Mouse (Mus musculus) monocyte, adult 5-6 weeks (primary cell): ENCODE data around the gene Camkmt. TPM values are rescaled to one million over a fixed set of nuclear protein-coding genes. Genes with fewer than 3 reads are reported as not detected.

Experiments
- ATAC-seq: fragments of 153-309, 156-312 bp; replicated peaks from 2 replicates; pipeline ENCODE4 v1.8.0; 2017; ENCODE audit warnings: mild to moderate bottlenecking; ENCODE audit not compliant: low TSS enrichment, insufficient number of reproducible peaks, severe bottlenecking, poor library complexity, low FRiP score
- total RNA-seq: library from RNA; stranded (forward); fragments of 200-1000, 200-491, 200-594 nt; gene quantifications from 3 replicates; pipeline ENCODE4 v1.2.3, GENCODE M21; 2017

Camkmt gene
- total RNA-seq: 1.9 to 7.5 TPM in 2 of 3 replicates, not detected in the other

- ATAC-seq: peak; percentile 99
These were observed at the start of gene Camkmt, which contains the start of gene Prepl for GRCm38 (mm10) chr17:85090120-85091099. TSS of gene Camkmt (plus strand) at chr17:85090552. TSS of gene Prepl (minus strand) at chr17:85090241.

GRCm38 (mm10) chr17:85040913-85041312 lies 49.4 kb upstream of the Camkmt start:
- ATAC-seq: no peak

- no peak for ATAC-seq
These were observed 47.9 kb upstream of the Camkmt start for GRCm38 (mm10) chr17:85042419-85042818.

- ATAC-seq: no peak
These were observed 46.9 kb upstream of the Camkmt start for GRCm38 (mm10) chr17:85043404-85043816.

- no peak for ATAC-seq
These were observed 45.9 kb upstream of the Camkmt start for GRCm38 (mm10) chr17:85044466-85044865.

- ATAC-seq: no peak
These were observed 45.2 kb upstream of the Camkmt start for GRCm38 (mm10) chr17:85045160-85045559.

GRCm38 (mm10) chr17:85048379-85048778 lies 42.0 kb upstream of the Camkmt start:
- ATAC-seq: no peak

GRCm38 (mm10) chr17:85058276-85058675 lies 32.1 kb upstream of the Camkmt start:
- ATAC-seq: no peak

GRCm38 (mm10) chr17:85059136-85059535 lies 31.2 kb upstream of the Camkmt start:
- no peak for ATAC-seq

- ATAC-seq: no peak
These were observed 26.8 kb upstream of the Camkmt start for GRCm38 (mm10) chr17:85063560-85063959.

GRCm38 (mm10) chr17:85067331-85067730 lies 23.0 kb upstream of the Camkmt start:
- ATAC-seq: no peak

GRCm38 (mm10) chr17:85070658-85071057 lies 19.7 kb upstream of the Camkmt start:
- ATAC-seq: no peak

GRCm38 (mm10) chr17:85071088-85071775 lies 19.1 kb upstream of the Camkmt start:
- ATAC-seq: no peak

- ATAC-seq: no peak
These were observed 18.0 kb upstream of the Camkmt start for GRCm38 (mm10) chr17:85072383-85072782.

- no peak for ATAC-seq
These were observed 17.1 kb upstream of the Camkmt start for GRCm38 (mm10) chr17:85073214-85073613.

GRCm38 (mm10) chr17:85074083-85074482 lies 16.3 kb upstream of the Camkmt start:
- no peak for ATAC-seq

GRCm38 (mm10) chr17:85079276-85079675 lies 11.1 kb upstream of the Camkmt start:
- ATAC-seq: no peak

GRCm38 (mm10) chr17:85080781-85081180 lies 9.6 kb upstream of the Camkmt start:
- ATAC-seq: no peak

- ATAC-seq: no peak
These were observed 5.0 kb upstream of the Camkmt start for GRCm38 (mm10) chr17:85085335-85085734.

- ATAC-seq: no peak
These were observed 3.9 kb upstream of the Camkmt start for GRCm38 (mm10) chr17:85086501-85086900.
